In genomic region chr1:53909118-53909517, GRCm38 (mm10) we compare ENCODE assay signal across 9 mouse cellular contexts.
DNase-seq lines count a peak whose midpoint lies in the region; ATAC-seq lines count a peak whose summit lies in the region.
"Had no signal": no experiment of that assay in that cellular context is flagged by ENCODE, and none has a peak within 500 bp of the region (broad histone marks: within the 10 kb centered on the region; RNA-seq: fewer than 3 reads in every experiment).

No protein-coding gene starts in this region.

- 29% methylated on average over 3 of the region's 3 CpGs for WGBS in midbrain, embryonic 11.5 days
- WGBS in midbrain, embryonic 10.5 days: 36% methylated on average over 3 of the region's 3 CpGs
- 25% methylated on average over 3 of the region's 3 CpGs for WGBS in midbrain, embryonic 12.5 days

- peak; percentile 29 for DNase-seq in gastrocnemius, adult 18-20 months (ENCODE audit: low spot score)
- DNase-seq in gastrocnemius, postnatal 4 days (ENCODE audit: low spot score in 2 of 2): no peak
- peak; percentile 94 for DNase-seq in midbrain, embryonic 11.5 days (ENCODE audit: low spot score, missing footprints)
- no peak for DNase-seq in midbrain, embryonic 10.5 days (ENCODE audit: low spot score)
- DNase-seq in embryo, embryonic 9.5 days (ENCODE audit: extremely low spot score): peak; percentile 39
- no peak for DNase-seq in yolk sac, embryonic 10.5 days (ENCODE audit: low spot score)
- no peak for DNase-seq in kidney, adult 11 months

- peak; percentile 75; the same call in 1 of the 2 replicates for ATAC-seq in midbrain, embryonic 11.5 days (ENCODE audit: low FRiP score)
- peak; percentile 66 for ATAC-seq in midbrain, embryonic 12.5 days (ENCODE audit: low FRiP score, low read depth)

- H3K27ac ChIP-seq in midbrain, embryonic 11.5 days (ENCODE audit: low read depth, low read length): no peak overlapping the region
- no peak overlapping the region for H3K27ac ChIP-seq in midbrain, embryonic 10.5 days (replicated peaks)
- no peak overlapping the region for H3K27ac ChIP-seq in midbrain, embryonic 12.5 days (replicated peaks)
- H3K27ac ChIP-seq: liver, embryonic 15.5 days had no signal

- H3K4me3 ChIP-seq in midbrain, embryonic 11.5 days (ENCODE audit: low read depth, low read length): no peak overlapping the region
- no peak overlapping the region for H3K4me3 ChIP-seq in midbrain, embryonic 10.5 days
- H3K4me3 ChIP-seq in midbrain, embryonic 12.5 days: no peak overlapping the region
- H3K4me3 ChIP-seq: liver, embryonic 15.5 days had no signal

- H3K9ac ChIP-seq in midbrain, embryonic 11.5 days (ENCODE audit: low read length): no peak overlapping the region
- no peak overlapping the region for H3K9ac ChIP-seq in midbrain, embryonic 12.5 days (replicated peaks)
- H3K9ac ChIP-seq: liver, embryonic 15.5 days had no signal

- H3K36me3 ChIP-seq in midbrain, embryonic 11.5 days (ENCODE audit: control insufficient read depth, insufficient read depth, low read length): no peaks in the 10 kb centered on the region
- no peaks in the 10 kb centered on the region for H3K36me3 ChIP-seq in midbrain, embryonic 10.5 days
- no peaks in the 10 kb centered on the region for H3K36me3 ChIP-seq in midbrain, embryonic 12.5 days
- H3K36me3 ChIP-seq: liver, embryonic 15.5 days had no signal

- no peak overlapping the region for H3K4me2 ChIP-seq in midbrain, embryonic 11.5 days
- H3K4me2 ChIP-seq in midbrain, embryonic 12.5 days (replicated peaks): no peak overlapping the region
- H3K4me2 ChIP-seq: liver, embryonic 15.5 days had no signal

- no peaks in the 10 kb centered on the region for H3K9me3 ChIP-seq in midbrain, embryonic 11.5 days (ENCODE audit: control insufficient read depth, low read length)
- H3K9me3 ChIP-seq in midbrain, embryonic 10.5 days (replicated peaks): no peaks in the 10 kb centered on the region
- no peaks in the 10 kb centered on the region for H3K9me3 ChIP-seq in midbrain, embryonic 12.5 days
- H3K9me3 ChIP-seq: liver, embryonic 15.5 days had no signal

- H3K4me1 ChIP-seq in midbrain, embryonic 11.5 days (ENCODE audit: control insufficient read depth, insufficient read depth, low read length): no peaks in the 10 kb centered on the region
- no peaks in the 10 kb centered on the region for H3K4me1 ChIP-seq in midbrain, embryonic 10.5 days
- no peaks in the 10 kb centered on the region for H3K4me1 ChIP-seq in midbrain, embryonic 12.5 days
- H3K4me1 ChIP-seq: liver, embryonic 15.5 days had no signal

- no peaks in the 10 kb centered on the region for H3K27me3 ChIP-seq in midbrain, embryonic 11.5 days (ENCODE audit: control insufficient read depth, insufficient read depth, low read length)
- H3K27me3 ChIP-seq in midbrain, embryonic 10.5 days (ENCODE audit: low read depth, poor library complexity, severe bottlenecking): no peaks in the 10 kb centered on the region
- H3K27me3 ChIP-seq in midbrain, embryonic 12.5 days: no peaks in the 10 kb centered on the region
- H3K27me3 ChIP-seq: liver, embryonic 15.5 days had no signal

Comparison
In these comparisons a context has a peak if more than half of its experiments do, and no peak if none do; other contexts are left out.
1. DNase-seq: peak in gastrocnemius, adult 18-20 months (single experiment), midbrain, embryonic 11.5 days (single experiment) and embryo, embryonic 9.5 days (single experiment); none in gastrocnemius, postnatal 4 days (0 of 2), midbrain, embryonic 10.5 days (single experiment), yolk sac, embryonic 10.5 days (single experiment) and kidney, adult 11 months (single experiment).